Mouse (Mus musculus) intestine, embryonic 15.5 days (tissue): ENCODE results near the gene Sumf1. TPM values are rescaled to one million over a fixed set of nuclear protein-coding genes. Genes with fewer than 3 reads are reported as not detected.

Experiments used
- ATAC-seq: fragments of 200-750 bp; cut with Nextera tagmentation; 2 replicates; pipeline ENCODE4 v1.8.0; 2017; ENCODE audit warnings: moderate TSS enrichment, moderate library complexity
- H3K27ac ChIP-seq: fragments of 300-500 bp; sonication (generic); 2 replicates; pipeline ENCODE4 v1.5.1; 2015; ENCODE audit warnings: mild to moderate bottlenecking, inconsistent platforms
- H3K27me3 ChIP-seq: fragments of 300-500 bp; sonication (generic); replicated peaks from 2 replicates; pipeline ENCODE4 v1.6.1; 2015; ENCODE audit warnings: inconsistent platforms
- H3K36me3 ChIP-seq: fragments of 300-500 bp; sonication (generic); 2 replicates; pipeline ENCODE4 v1.6.1; 2015; ENCODE audit warnings: inconsistent platforms
- H3K4me1 ChIP-seq: fragments of 300-500 bp; sonication (generic); replicated peaks from 2 replicates; pipeline ENCODE4 v1.6.1; 2015; ENCODE audit warnings: inconsistent platforms
- H3K4me2 ChIP-seq: fragments of 300-500 bp; sonication (generic); replicated peaks from 2 replicates; pipeline ENCODE4 v1.6.1; 2015; ENCODE audit warnings: mild to moderate bottlenecking, inconsistent platforms
- H3K4me3 ChIP-seq: fragments of 300-500 bp; sonication (generic); replicated peaks from 2 replicates; pipeline ENCODE4 v1.5.1; 2015; ENCODE audit warnings: inconsistent platforms
- H3K9ac ChIP-seq: fragments of 300-500 bp; sonication (generic); 2 replicates; pipeline ENCODE4 v1.6.1; 2015; ENCODE audit warnings: inconsistent platforms
- H3K9me3 ChIP-seq: fragments of 300-500 bp; sonication (generic); 2 replicates; pipeline ENCODE4 v1.6.1; 2016; ENCODE audit warnings: inconsistent platforms
- whole genome bisulfite sequencing: fragments of 180-500 bp; shearing (Covaris S2); methylation state at CpG from one replicate; pipeline ENCODE4 v1.1.7; 2015; 5-methylcytosine and 5-hydroxymethylcytosine counted together
- polyA plus RNA-seq: library from polyadenylated mRNA; unstranded; fragments of >200 nt; fragmentation: Nextera tagmentation; extraction: Ambion mirVana; gene quantifications from 2 replicates; pipeline ENCODE4 v1.2.1, GENCODE M21; 2015

Gene Sumf1
- polyA plus RNA-seq: 22.0 and 22.3 TPM in 2 replicates

DNA sequence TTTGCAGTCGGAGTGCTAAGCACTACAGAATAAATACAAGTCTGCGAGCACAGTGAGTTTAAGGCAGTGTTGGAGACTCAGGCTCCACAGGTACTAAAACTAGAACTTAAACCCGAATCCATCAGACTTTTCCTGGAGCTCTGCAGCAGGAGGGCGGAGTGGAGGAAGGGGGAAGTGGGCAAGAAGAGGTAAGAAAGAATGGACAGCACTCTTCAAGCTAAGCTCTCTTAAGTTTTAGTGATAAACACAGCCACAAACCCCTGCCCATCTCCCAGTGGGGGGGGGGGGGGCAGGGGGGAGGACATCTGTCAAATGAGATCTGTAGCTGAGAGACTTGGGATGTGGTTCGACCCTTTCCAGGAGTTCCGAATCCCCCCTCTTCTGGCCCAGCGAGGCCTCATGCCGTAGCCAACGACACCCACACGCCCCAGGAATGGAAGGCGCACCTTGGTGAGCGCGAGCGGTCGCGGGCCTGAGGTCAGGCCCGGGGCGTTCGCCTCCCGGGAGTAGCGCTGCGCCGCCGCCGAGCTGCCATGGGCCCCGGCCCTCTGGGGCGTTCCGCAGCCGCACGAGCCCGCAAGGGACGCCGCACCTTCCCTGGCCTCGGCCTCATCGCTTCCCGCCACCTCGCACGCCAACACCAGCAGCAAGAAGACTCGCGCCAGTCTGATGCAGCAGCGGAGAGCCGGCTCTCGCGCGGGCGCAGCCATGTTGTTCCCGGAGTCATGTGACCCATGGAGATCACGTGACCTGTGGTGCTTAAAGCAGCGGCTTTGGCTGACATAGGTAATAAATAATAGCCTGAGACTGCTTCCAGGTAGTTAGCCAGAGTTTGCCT lies at the start of gene Sumf1:
Sumf1 (minus strand) TSS at position 736 of the 838 bp plus-strand sequence.
- Histone ChIP-seq H3K9ac (peak within 1 kb of the TSS; percentile 60), H3K4me3 (peak within 1 kb of the TSS; percentile 88), H3K27ac (no peak within 1 kb of the TSS), H3K4me2 (peak within 1 kb of the TSS; percentile 87), H3K4me1 (peaks cover 7% of the 10 kb centered on the region; the same call in 1 of the 2 replicates), H3K27me3 (no peaks in the 10 kb centered on the region), H3K36me3 (no peaks in the 10 kb centered on the region), H3K9me3 (no peaks in the 10 kb centered on the region)
- 4% methylated on average over 49 of the region's 49 CpGs for WGBS
- peak; percentile 97 for ATAC-seq

- no peak for ATAC-seq
- H3K9me3 ChIP-seq: no peaks in the 10 kb centered on the region
- no peaks in the 10 kb centered on the region for H3K36me3 ChIP-seq
- H3K27ac ChIP-seq: no peak overlapping the region
- H3K4me3 ChIP-seq: no peak overlapping the region
- no peak overlapping the region for H3K9ac ChIP-seq
- no peaks in the 10 kb centered on the region for H3K27me3 ChIP-seq
- peaks cover 22% of the 10 kb centered on the region for H3K4me1 ChIP-seq
- WGBS: 66% methylated on average over 6 of the region's 6 CpGs
- no peak overlapping the region for H3K4me2 ChIP-seq
These were observed 49.2 kb upstream of the Sumf1 start for GRCm38 (mm10) chr6:108234536-108234935.

DNA sequence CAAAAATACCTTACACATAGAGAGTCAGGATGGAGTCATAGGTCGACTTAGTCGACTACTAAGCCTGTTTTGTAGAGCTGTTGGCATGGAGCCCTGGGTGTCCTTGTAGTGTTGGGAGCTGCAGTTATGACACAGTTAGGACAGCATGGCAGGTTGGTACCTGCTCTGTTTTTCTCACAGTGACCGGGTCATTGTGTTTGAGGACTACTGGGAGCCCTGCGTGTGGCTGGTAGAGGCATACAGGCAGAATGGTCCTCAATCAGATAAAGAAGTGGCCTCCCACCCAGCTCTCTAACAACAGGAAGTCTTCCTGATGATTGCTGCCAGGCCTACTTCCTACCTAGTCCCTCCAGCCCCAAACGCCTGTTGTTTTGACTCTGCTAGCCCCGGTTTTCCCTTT lies 47.7 kb upstream of the Sumf1 start:
- Histone ChIP-seq H3K4me1 (peaks cover 22% of the 10 kb centered on the region), H3K27ac (no peak overlapping the region), H3K36me3 (no peaks in the 10 kb centered on the region), H3K27me3 (no peaks in the 10 kb centered on the region), H3K4me2 (no peak overlapping the region), H3K9ac (no peak overlapping the region), H3K9me3 (no peaks in the 10 kb centered on the region), H3K4me3 (no peak overlapping the region)
- ATAC-seq: peak; percentile 29; the same call in 1 of the 2 replicates
- WGBS: 36% methylated on average over 6 of the region's 6 CpGs

- 76% methylated on average over 11 of the region's 11 CpGs for WGBS
- Histone ChIP-seq H3K4me1 (peaks cover 22% of the 10 kb centered on the region), H3K36me3 (no peaks in the 10 kb centered on the region), H3K4me2 (no peak overlapping the region), H3K27ac (no peak overlapping the region), H3K27me3 (no peaks in the 10 kb centered on the region), H3K4me3 (no peak overlapping the region), H3K9ac (no peak overlapping the region), H3K9me3 (no peaks in the 10 kb centered on the region)
- no peak for ATAC-seq
These were observed 46.7 kb upstream of the Sumf1 start for GRCm38 (mm10) chr6:108231892-108232710.

DNA sequence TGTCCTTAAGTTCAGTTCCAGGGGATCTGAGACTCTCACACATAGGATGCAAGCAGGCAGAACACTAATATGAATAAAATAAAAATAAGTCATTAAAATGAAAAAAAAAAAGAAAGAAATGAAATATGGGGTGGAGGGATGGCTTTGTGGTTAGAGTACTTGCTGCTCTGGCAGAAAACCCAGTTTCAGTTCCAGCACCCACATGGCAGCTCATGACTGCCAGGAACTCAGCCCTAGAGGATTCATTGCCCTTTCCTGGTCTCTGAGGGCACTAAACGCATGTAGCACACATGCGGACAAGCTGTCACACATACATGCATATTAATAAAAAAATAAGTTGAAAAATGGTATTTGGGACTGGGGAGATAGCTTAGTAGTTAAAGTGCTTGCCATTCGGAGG lies 45.2 kb upstream of the Sumf1 start:
- no peak overlapping the region for H3K27ac ChIP-seq
- H3K36me3 ChIP-seq: no peaks in the 10 kb centered on the region
- peaks cover 15% of the 10 kb centered on the region; the same call in 1 of the 2 replicates for H3K4me1 ChIP-seq
- H3K9ac ChIP-seq: no peak overlapping the region
- no peaks in the 10 kb centered on the region for H3K27me3 ChIP-seq
- no peak overlapping the region for H3K4me3 ChIP-seq
- no peaks in the 10 kb centered on the region for H3K9me3 ChIP-seq
- 87% methylated on average over 3 of the region's 3 CpGs for WGBS
- no peak for ATAC-seq
- no peak overlapping the region for H3K4me2 ChIP-seq

DNA sequence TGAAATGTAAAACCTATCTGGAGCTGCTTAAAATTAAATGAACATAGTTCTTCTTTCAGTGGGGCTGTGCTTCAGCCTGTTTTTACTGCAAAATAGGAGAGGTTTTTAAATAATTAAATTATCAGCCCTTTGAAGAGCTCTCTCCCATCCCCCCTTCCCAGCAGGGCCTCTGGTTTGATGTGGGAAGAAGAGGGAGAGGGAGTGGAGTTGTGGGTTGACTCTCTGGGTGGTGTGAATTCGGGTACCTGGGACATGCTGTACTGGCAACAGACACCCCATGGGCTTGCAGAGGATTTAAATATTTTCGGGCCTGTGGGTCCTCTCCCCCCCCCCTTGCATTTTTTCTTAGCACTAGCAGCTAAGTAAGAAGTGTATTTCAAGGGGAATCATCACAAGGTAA lies 43.2 kb upstream of the Sumf1 start:
- no peak overlapping the region for H3K4me2 ChIP-seq
- no peak overlapping the region for H3K4me3 ChIP-seq
- no peak overlapping the region for H3K9ac ChIP-seq
- no peaks in the 10 kb centered on the region for H3K36me3 ChIP-seq
- peaks cover 7% of the 10 kb centered on the region; the same call in 1 of the 2 replicates for H3K4me1 ChIP-seq
- H3K27me3 ChIP-seq: no peaks in the 10 kb centered on the region
- no peaks in the 10 kb centered on the region for H3K9me3 ChIP-seq
- no peak for ATAC-seq
- 24% methylated on average over 2 of the region's 2 CpGs for WGBS
- H3K27ac ChIP-seq: no peak overlapping the region

DNA sequence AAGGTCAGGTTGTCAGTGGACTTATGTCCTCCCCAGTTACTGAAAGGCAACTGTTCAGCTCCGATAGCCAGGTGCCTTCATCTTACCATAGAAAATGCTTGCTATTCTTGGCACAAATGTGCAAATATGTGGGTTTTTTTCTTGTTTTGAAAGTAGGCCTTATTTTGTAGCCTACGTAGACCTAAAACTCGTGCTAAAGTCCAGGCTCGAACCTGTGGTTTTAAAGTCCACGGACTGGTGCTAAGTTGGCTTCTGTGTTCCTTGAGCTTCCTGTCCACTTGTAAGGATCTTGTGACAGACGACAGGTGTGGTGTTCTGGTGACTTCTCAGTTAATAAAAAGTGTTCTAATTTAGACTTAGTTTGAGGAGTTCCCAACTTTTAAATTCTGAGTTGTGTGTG lies 42.7 kb upstream of the Sumf1 start:
- WGBS: 71% methylated on average over 6 of the region's 6 CpGs
- Histone ChIP-seq H3K27ac (no peak overlapping the region), H3K4me2 (no peak overlapping the region), H3K9ac (no peak overlapping the region), H3K9me3 (no peaks in the 10 kb centered on the region), H3K4me3 (no peak overlapping the region), H3K27me3 (no peaks in the 10 kb centered on the region), H3K36me3 (no peaks in the 10 kb centered on the region), H3K4me1 (peaks cover 2% of the 10 kb centered on the region; the same call in 1 of the 2 replicates)
- no peak for ATAC-seq

DNA sequence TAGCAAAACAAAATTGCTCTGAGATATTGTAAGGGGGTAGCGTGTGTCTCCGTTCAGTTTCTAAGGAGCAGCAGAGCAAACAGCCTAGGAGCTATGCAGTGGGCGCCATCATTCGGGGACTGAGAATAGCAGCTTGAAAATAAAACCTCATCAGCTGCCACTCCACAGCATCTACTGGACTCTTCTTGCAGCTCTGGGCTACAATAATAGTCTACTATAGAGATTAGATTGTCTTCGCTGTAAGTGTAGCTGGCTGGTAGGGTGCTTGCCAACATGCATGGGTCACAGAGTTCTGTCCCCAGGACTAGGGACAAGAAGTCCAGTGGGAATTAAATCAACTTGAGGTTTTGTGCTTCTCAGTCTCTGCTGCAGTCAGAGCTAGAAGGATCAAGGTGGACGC lies 42.1 kb upstream of the Sumf1 start:
- no peak for ATAC-seq
- 90% methylated on average over 6 of the region's 6 CpGs for WGBS
- Histone ChIP-seq H3K27me3 (no peaks in the 10 kb centered on the region), H3K4me2 (no peak overlapping the region), H3K4me1 (no peaks in the 10 kb centered on the region), H3K9me3 (no peaks in the 10 kb centered on the region), H3K27ac (no peak overlapping the region), H3K4me3 (no peak overlapping the region), H3K9ac (no peak overlapping the region), H3K36me3 (no peaks in the 10 kb centered on the region)

DNA sequence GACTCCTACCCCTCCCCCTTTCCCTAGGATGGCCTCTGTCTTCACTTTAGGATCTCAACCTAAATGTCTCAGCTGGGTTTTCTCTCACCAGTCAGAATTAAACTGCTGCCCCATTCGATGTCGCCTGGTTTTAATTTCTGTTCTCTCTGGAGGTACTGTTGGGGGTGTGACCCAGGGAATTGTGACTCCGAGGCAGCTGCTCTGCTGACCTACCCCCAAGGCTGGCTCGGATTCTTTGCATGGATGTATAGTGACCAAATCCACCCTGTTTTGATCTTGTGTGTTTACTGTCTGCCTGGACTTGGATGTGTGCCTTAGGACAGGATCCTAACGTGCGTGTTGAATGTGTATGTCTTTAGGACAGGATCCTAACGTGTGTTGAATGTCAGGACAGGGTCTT lies 40.8 kb upstream of the Sumf1 start:
- Histone ChIP-seq H3K27me3 (no peaks in the 10 kb centered on the region), H3K4me2 (no peak overlapping the region), H3K4me3 (no peak overlapping the region), H3K27ac (no peak overlapping the region), H3K9me3 (no peaks in the 10 kb centered on the region), H3K36me3 (no peaks in the 10 kb centered on the region), H3K9ac (no peak overlapping the region), H3K4me1 (peaks cover 5% of the 10 kb centered on the region; the same call in 1 of the 2 replicates)
- 70% methylated on average over 7 of the region's 7 CpGs for WGBS
- no peak for ATAC-seq

DNA sequence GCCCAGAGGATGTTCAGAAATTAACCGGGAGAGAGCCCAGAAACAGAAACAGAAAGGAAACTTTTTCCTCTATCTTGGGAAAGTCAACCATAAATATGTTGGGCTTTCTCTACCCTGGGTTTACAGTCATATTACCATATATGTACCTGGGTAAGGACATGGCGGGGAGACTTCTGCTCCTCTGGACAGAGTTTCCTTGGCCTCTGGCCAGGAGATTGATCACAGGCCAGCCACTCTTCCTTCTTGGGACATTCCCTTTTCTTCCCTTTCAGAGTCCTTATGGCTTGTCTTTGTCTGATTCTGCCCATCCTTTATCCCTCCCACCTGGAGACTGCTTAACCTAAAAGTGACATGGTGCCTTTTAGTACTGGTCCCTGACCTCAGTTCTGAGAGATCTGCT lies 39.6 kb upstream of the Sumf1 start:
- ATAC-seq: no peak
- H3K36me3 ChIP-seq: no peaks in the 10 kb centered on the region
- H3K4me1 ChIP-seq: peaks cover 5% of the 10 kb centered on the region; the same call in 1 of the 2 replicates
- 59% methylated on average over 2 of the region's 2 CpGs for WGBS
- no peak overlapping the region for H3K27ac ChIP-seq
- no peak overlapping the region for H3K4me2 ChIP-seq
- H3K4me3 ChIP-seq: no peak overlapping the region
- H3K9me3 ChIP-seq: no peaks in the 10 kb centered on the region
- no peak overlapping the region for H3K9ac ChIP-seq
- H3K27me3 ChIP-seq: no peaks in the 10 kb centered on the region

GRCm38 (mm10) chr6:108224361-108224760 lies 39.0 kb upstream of the Sumf1 start:
- Histone ChIP-seq H3K4me2 (no peak overlapping the region), H3K9ac (no peak overlapping the region), H3K9me3 (no peaks in the 10 kb centered on the region), H3K36me3 (no peaks in the 10 kb centered on the region), H3K27ac (no peak overlapping the region), H3K4me1 (peaks cover 5% of the 10 kb centered on the region; the same call in 1 of the 2 replicates), H3K4me3 (no peak overlapping the region), H3K27me3 (no peaks in the 10 kb centered on the region)
- WGBS: 92% methylated on average over 4 of the region's 4 CpGs
- no peak for ATAC-seq

GRCm38 (mm10) chr6:108222875-108223274 lies 37.5 kb upstream of the Sumf1 start:
- H3K9ac ChIP-seq: no peak overlapping the region
- H3K27me3 ChIP-seq: no peaks in the 10 kb centered on the region
- 87% methylated on average over 5 of the region's 5 CpGs for WGBS
- no peak for ATAC-seq
- no peaks in the 10 kb centered on the region for H3K9me3 ChIP-seq
- H3K4me1 ChIP-seq: peaks cover 5% of the 10 kb centered on the region; the same call in 1 of the 2 replicates
- H3K4me3 ChIP-seq: no peak overlapping the region
- no peak overlapping the region for H3K27ac ChIP-seq
- H3K4me2 ChIP-seq: no peak overlapping the region
- H3K36me3 ChIP-seq: no peaks in the 10 kb centered on the region
